In the genomic region with DNA sequence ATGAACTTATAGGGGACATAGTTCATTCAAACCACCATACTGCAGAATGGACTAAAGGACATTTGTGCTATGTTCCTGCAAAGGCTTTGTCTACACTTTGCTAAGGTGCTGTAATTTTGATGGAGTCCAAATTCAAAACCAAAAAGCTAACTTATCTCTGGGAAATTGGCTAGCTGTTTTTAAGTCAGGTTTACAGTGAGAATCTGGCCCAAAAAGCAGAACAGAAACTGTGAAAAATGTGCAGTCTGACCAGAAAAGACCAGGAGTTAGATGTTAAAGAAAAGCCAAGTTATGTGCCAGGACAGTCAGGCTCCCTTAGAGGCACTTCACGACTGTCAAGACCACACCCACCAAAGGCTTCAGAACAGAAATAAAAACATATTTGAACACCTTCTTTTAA, we compare ENCODE assay signal across 30 mouse cellular contexts.
"Had no signal": no experiment of that assay in that cellular context is flagged by ENCODE, and none has a peak within 500 bp of the region (broad histone marks: within the 10 kb centered on the region; RNA-seq: fewer than 3 reads in every experiment).

No protein-coding gene starts in this region.

- H3K9ac ChIP-seq: limb, embryonic 12.5 days; limb, embryonic 13.5 days; limb, embryonic 15.5 days; liver, embryonic 12.5 days; liver, embryonic 13.5 days; liver, embryonic 14.5 days; liver, embryonic 15.5 days; liver, postnatal 0 days; lung, embryonic 14.5 days; lung, embryonic 15.5 days; midbrain, embryonic 12.5 days; midbrain, embryonic 13.5 days; midbrain, embryonic 15.5 days; neural tube, embryonic 12.5 days had no signal

- H3K27me3 ChIP-seq: limb, embryonic 12.5 days; limb, embryonic 13.5 days; limb, embryonic 15.5 days; liver, embryonic 12.5 days; liver, embryonic 13.5 days; liver, embryonic 15.5 days; lung, embryonic 15.5 days; megakaryocyte, embryonic 14.5 days; midbrain, embryonic 12.5 days; midbrain, embryonic 13.5 days; midbrain, embryonic 15.5 days; neural tube, embryonic 12.5 days had no signal

- H3K4me3 ChIP-seq: limb, embryonic 10.5 days; limb, embryonic 12.5 days; limb, embryonic 13.5 days; limb, embryonic 15.5 days; liver, embryonic 12.5 days; liver, embryonic 13.5 days; liver, embryonic 15.5 days; lung, embryonic 15.5 days; megakaryocyte, embryonic 14.5 days; midbrain, embryonic 10.5 days; midbrain, embryonic 12.5 days; midbrain, embryonic 13.5 days; midbrain, embryonic 15.5 days; myocyte; neural tube, embryonic 12.5 days had no signal

- H3K36me3 ChIP-seq: liver, embryonic 12.5 days; liver, embryonic 13.5 days; liver, embryonic 15.5 days; lung, embryonic 15.5 days; midbrain, embryonic 15.5 days; neural tube, embryonic 12.5 days had no signal

- H3K4me1 ChIP-seq: limb, embryonic 10.5 days; limb, embryonic 12.5 days; limb, embryonic 13.5 days; limb, embryonic 15.5 days; liver, embryonic 12.5 days; liver, embryonic 13.5 days; liver, embryonic 15.5 days; lung, embryonic 15.5 days; midbrain, embryonic 10.5 days; midbrain, embryonic 12.5 days; midbrain, embryonic 13.5 days; midbrain, embryonic 15.5 days; neural tube, embryonic 12.5 days had no signal

- H3K9me3 ChIP-seq: limb, embryonic 10.5 days; limb, embryonic 12.5 days; limb, embryonic 13.5 days; limb, embryonic 15.5 days; liver, embryonic 12.5 days; liver, embryonic 13.5 days; liver, embryonic 15.5 days; lung, embryonic 15.5 days; megakaryocyte, embryonic 14.5 days; midbrain, embryonic 10.5 days; midbrain, embryonic 12.5 days; midbrain, embryonic 13.5 days; midbrain, embryonic 15.5 days; neural tube, embryonic 12.5 days had no signal

- H3K27ac ChIP-seq: limb, embryonic 10.5 days; limb, embryonic 12.5 days; limb, embryonic 13.5 days; limb, embryonic 15.5 days; liver, embryonic 12.5 days; liver, embryonic 13.5 days; liver, embryonic 14.5 days; liver, embryonic 15.5 days; lung, embryonic 15.5 days; macrophage; midbrain, embryonic 10.5 days; midbrain, embryonic 12.5 days; midbrain, embryonic 13.5 days; midbrain, embryonic 15.5 days; neural tube, embryonic 12.5 days had no signal

- DNase-seq: left cerebral cortex, postnatal 4 days; liver; liver, embryonic 13.5 days; liver, postnatal 0 days; lung, adult 18-20 months; lung, adult 2 months; lung, embryonic 14.5 days; lung, postnatal 10 days; lung, postnatal 14 days; lung, postnatal 36 days; lung, postnatal 4 days; midbrain, embryonic 14.5 days had no signal

- H3K4me2 ChIP-seq: limb, embryonic 12.5 days; limb, embryonic 13.5 days; limb, embryonic 15.5 days; liver, embryonic 11.5 days; liver, embryonic 12.5 days; liver, embryonic 13.5 days; liver, embryonic 15.5 days; lung, embryonic 14.5 days; lung, embryonic 15.5 days; midbrain, embryonic 11.5 days; midbrain, embryonic 12.5 days; midbrain, embryonic 13.5 days; midbrain, embryonic 15.5 days; neural tube, embryonic 12.5 days had no signal
